Mouse (Mus musculus) lung, adult 2 months (tissue): Measurements from ENCODE around the gene Alk. TPM values are rescaled to one million over a fixed set of nuclear protein-coding genes. Genes with fewer than 3 reads are reported as not detected.

Experiments used
- DNase-seq: peaks from one replicate; pipeline ENCODE4 v3.0.0; 2022
- H3K4me1 ChIP-seq: fragments of 200-500 bp; 2 replicates; pipeline ENCODE4 v1.6.1; 2011; ENCODE audit warnings: low read length; ENCODE audit not compliant: control insufficient read depth, insufficient read depth
- H3K4me3 ChIP-seq: fragments of 200-500 bp; replicated peaks from 2 replicates; pipeline ENCODE3; 2011; ENCODE audit warnings: low read depth, mild to moderate bottlenecking, control low read depth, low read length; ENCODE audit errors: extremely low read depth
- CTCF ChIP-seq: fragments of 200-500 bp; IDR thresholded peaks from 2 replicates; pipeline ENCODE4 v1.5.1; 2011; ENCODE audit warnings: mild to moderate bottlenecking, low read length, control low read depth; ENCODE audit not compliant: insufficient read depth
- POLR2A ChIP-seq: fragments of 200-500 bp; IDR thresholded peaks from 2 replicates; pipeline ENCODE4 v1.6.1; 2011; ENCODE audit warnings: low read depth, mild to moderate bottlenecking, control low read depth, low read length, borderline replicate concordance; ENCODE audit errors: extremely low read depth
- WGBS: fragments of 180-500 bp; shearing (Covaris S2); methylation state at CpG from one replicate; pipeline ENCODE4 v1.1.7; 2018; 5-methylcytosine and 5-hydroxymethylcytosine counted together
- polyA plus RNA-seq: library from polyadenylated mRNA; depleted of rRNA; stranded (reverse); fragments of >200 nt; gene quantifications from 2 replicates; pipeline ENCODE4 v1.2.3, GENCODE M21; 2012

Alk gene
- polyA plus RNA-seq, 1 experiment = not detected

- TF ChIP-seq CTCF (no peak), POLR2A (no peak)
- DNase-seq = no peak
- H3K4me1 ChIP-seq = no peaks in the 10 kb centered on the region
- 58% methylated on average over 9 of the region's 9 CpGs for WGBS
- no peak overlapping the region for H3K4me3 ChIP-seq
Observed at GRCm38 (mm10) chr17:72144461-72144860, 460.0 kb downstream of the Alk start.

DNA sequence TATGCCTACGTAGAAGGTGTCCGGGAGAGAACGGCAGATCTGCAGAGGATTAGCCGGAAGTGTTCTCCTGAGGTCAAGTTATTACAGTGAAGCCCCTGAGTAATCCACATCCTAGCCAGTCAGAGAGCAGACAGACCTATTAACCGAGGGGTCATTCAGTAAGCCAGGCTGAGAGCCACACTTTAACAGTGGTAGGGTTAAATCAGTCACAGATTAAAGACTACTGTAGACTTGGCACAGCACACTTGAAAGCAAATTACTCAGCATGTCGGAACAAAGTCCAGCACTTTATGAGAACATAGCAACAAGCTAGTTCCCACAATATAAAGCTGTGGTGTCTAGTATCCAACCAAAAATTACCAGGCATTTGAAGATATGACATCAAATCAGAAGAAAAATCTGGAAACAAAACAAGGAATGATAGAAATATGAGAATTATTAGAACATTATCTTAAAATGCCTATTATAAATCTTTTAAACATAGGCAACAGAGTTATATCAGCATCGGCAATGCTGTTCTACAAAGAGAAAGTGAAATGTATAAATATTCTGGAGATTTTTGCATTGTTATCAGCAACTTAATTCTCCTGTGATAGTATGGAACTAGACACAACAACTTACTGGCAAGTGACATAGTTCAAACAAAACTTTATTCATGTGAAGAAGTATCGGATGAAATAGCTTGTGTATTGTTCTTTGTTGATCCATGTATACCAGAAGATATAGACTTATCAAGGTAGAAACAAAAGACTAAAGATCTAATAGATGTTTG is 472.1 kb downstream of the Alk start:
- no peak for DNase-seq
- no peaks in the 10 kb centered on the region for H3K4me1 ChIP-seq
- no peak overlapping the region for H3K4me3 ChIP-seq
- TF ChIP-seq CTCF (no peak), POLR2A (no peak)
- WGBS = 70% methylated on average over 8 of the region's 8 CpGs

DNA sequence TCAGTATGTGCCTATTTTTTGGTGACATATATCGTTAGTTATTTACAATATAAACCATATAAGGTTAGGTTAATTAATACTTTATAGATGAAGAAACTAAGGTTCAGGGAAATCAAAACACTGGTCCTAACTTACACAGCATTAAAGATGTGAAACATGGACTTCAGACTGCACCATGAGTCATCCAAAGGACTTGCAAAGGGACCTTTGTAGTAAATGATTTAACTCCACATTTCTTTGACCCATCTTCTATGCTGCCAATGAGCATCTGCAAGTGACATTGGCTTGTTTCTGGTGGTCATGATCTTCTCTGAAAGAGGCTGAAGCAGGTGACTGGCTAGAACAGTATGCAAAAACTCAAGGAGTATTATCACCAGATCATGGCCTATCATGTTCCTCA is 482.8 kb downstream of the Alk start:
- H3K4me3 ChIP-seq = no peak overlapping the region
- TF ChIP-seq POLR2A (no peak), CTCF (no peak)
- no peak for DNase-seq
- WGBS = 93% methylated on average over 1 of the region's 1 CpGs
- H3K4me1 ChIP-seq = no peaks in the 10 kb centered on the region

- 67% methylated on average over 11 of the region's 11 CpGs for WGBS
- Histone ChIP-seq H3K4me1 (no peaks in the 10 kb centered on the region), H3K4me3 (no peak overlapping the region)
- TF ChIP-seq CTCF (no peak), POLR2A (no peak)
- DNase-seq = no peak
Observed at GRCm38 (mm10) chr17:72120278-72120677, 484.1 kb downstream of the Alk start.

DNA sequence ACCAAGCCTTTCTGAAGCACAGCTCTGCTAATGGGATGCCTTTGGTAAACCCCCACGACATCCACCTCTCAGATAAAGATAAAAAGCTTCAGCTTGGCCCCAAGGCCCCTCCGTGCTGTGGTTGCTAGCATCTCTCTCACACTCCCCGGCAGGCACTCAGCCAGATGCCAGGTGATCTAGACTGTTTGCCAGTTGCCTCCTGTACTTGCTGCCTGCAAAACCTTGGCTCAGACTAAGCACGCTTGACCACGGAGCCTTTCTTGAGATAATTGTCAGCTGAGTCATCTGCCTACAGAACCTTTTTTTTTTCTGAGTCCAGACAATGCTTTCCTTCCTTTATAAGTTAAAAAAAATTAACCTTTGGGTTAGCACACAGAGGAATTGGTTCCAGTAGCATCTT is 486.1 kb downstream of the Alk start:
- no peaks in the 10 kb centered on the region for H3K4me1 ChIP-seq
- 39% methylated on average over 5 of the region's 5 CpGs for WGBS

GRCm38 (mm10) chr17:72115271-72115944 is 489.0 kb downstream of the Alk start:
- TF ChIP-seq POLR2A (no peak), CTCF (no peak)
- DNase-seq = no peak
- WGBS = 50% methylated on average over 12 of the region's 12 CpGs
- Histone ChIP-seq H3K4me1 (no peaks in the 10 kb centered on the region), H3K4me3 (no peak overlapping the region)

More for the DNA sequence above, 486.1 kb downstream of the Alk start:
- DNase-seq = no peak
- H3K4me3 ChIP-seq = no peak overlapping the region
- TF ChIP-seq CTCF (no peak), POLR2A (no peak)

GRCm38 (mm10) chr17:72112004-72112403 is 492.4 kb downstream of the Alk start:
- H3K4me1 ChIP-seq = no peaks in the 10 kb centered on the region
- no peak for DNase-seq
- H3K4me3 ChIP-seq = no peak overlapping the region
- no peak for TF ChIP-seq POLR2A
- TF ChIP-seq CTCF = no peak

- H3K4me1 ChIP-seq = no peaks in the 10 kb centered on the region
Observed at GRCm38 (mm10) chr17:72111528-72111927, 492.9 kb downstream of the Alk start.

DNA sequence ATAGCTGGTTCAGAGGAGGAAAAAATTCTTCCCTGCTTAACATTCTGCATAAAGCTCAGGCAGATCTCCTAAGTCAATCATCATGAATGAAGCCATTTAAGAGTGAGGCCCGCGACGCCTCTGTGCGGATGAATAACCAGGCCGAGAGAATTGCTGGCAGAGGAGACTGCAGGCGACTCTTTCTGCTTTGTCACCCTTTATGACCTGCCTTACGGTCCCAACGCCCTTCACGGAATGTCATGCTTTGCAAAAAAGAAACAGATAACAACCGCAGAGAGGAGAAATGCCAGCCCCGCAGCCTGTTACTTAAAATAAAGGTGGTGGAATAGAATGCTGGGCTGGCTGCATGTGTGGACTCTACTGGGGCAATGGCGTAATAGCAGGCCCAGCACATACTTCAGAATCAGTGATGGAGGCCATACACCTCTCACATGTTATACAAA is 517.1 kb downstream of the Alk start:
- WGBS = 81% methylated on average over 12 of the region's 12 CpGs
- DNase-seq = no peak
- Histone ChIP-seq H3K4me3 (no peak overlapping the region), H3K4me1 (no peaks in the 10 kb centered on the region)
- TF ChIP-seq CTCF (no peak), POLR2A (no peak)

More at GRCm38 (mm10) chr17:72111528-72111927, 492.9 kb downstream of the Alk start:
- WGBS = 87% methylated on average over 4 of the region's 4 CpGs
- no peak for TF ChIP-seq CTCF
- TF ChIP-seq POLR2A = no peak
- no peak for DNase-seq
- no peak overlapping the region for H3K4me3 ChIP-seq

- no peak for TF ChIP-seq POLR2A
- TF ChIP-seq CTCF = no peak
- WGBS = 83% methylated on average over 2 of the region's 2 CpGs
- Histone ChIP-seq H3K4me3 (no peak overlapping the region), H3K4me1 (no peaks in the 10 kb centered on the region)
- DNase-seq = no peak
Observed at GRCm38 (mm10) chr17:72081396-72081795, 523.0 kb downstream of the Alk start.
